Mouse (Mus musculus) bone marrow macrophage, adult 2 months (primary cell): Measurements from ENCODE around the gene Psmd2.

Experiments used
- CTCF ChIP-seq: IDR thresholded peaks from 2 replicates; pipeline ENCODE4 v1.5.1; 2012; ENCODE audit warnings: low read depth, mild to moderate bottlenecking, low read length, moderate library complexity
- POLR2A ChIP-seq: IDR thresholded peaks from 2 replicates; pipeline ENCODE4 v1.6.1; 2012; ENCODE audit warnings: mild to moderate bottlenecking, low read depth, low read length, borderline replicate concordance

GRCm38 (mm10) chr16:20703071-20703470, 51.6 kb downstream of the Psmd2 start:
- TF ChIP-seq CTCF (no peak), POLR2A (no peak)
